Mouse (Mus musculus) embryonic facial prominence, embryonic 11.5 days (tissue): ENCODE data around the gene Hvcn1. TPM values are rescaled to one million over a fixed set of nuclear protein-coding genes. Genes with fewer than 3 reads are reported as not detected.
"Not testable (repeated sequence)": the region's sequence is repeated elsewhere in the genome, so short reads cannot be mapped to it uniquely, and the experiment has no call there.

Experiments used
- ATAC-seq: fragments of 200-750 bp; cut with Nextera tagmentation; replicated peaks from 2 replicates; pipeline ENCODE4 v1.8.0; 2017; ENCODE audit warnings: low read depth; ENCODE audit not compliant: insufficient number of reproducible peaks, low FRiP score, low TSS enrichment
- DNase-seq: peaks from one replicate; pipeline ENCODE4 v3.0.0-alpha.2; 2015; ENCODE audit warnings: low spot score
- H3K27ac ChIP-seq: fragments of 300-500 bp; sonication (generic); replicated peaks from 2 replicates; pipeline ENCODE4 v1.5.1; 2014; ENCODE audit warnings: mild to moderate bottlenecking, low read depth, low read length, control low read depth
- H3K27me3 ChIP-seq: fragments of 300-500 bp; sonication (generic); 2 replicates; pipeline ENCODE4 v1.6.1; 2014; ENCODE audit warnings: mild to moderate bottlenecking, low read length, moderate library complexity, mixed read lengths; ENCODE audit not compliant: control insufficient read depth, insufficient read depth
- H3K36me3 ChIP-seq: fragments of 300-500 bp; sonication (generic); replicated peaks from 2 replicates; pipeline ENCODE4 v1.6.1; 2014; ENCODE audit warnings: low read depth, mild to moderate bottlenecking, low read length, moderate library complexity, mixed read lengths; ENCODE audit not compliant: control insufficient read depth, insufficient read depth
- H3K4me1 ChIP-seq: fragments of 300-500 bp; sonication (generic); 2 replicates; pipeline ENCODE4 v1.6.1; 2014; ENCODE audit warnings: low read length, mixed read lengths; ENCODE audit not compliant: control insufficient read depth, insufficient read depth
- H3K4me2 ChIP-seq: fragments of 300-500 bp; sonication (generic); 2 replicates; pipeline ENCODE4 v1.6.1; 2014; ENCODE audit warnings: low read depth, mild to moderate bottlenecking, control low read depth, low read length, moderate library complexity
- H3K4me3 ChIP-seq: fragments of 300-500 bp; sonication (generic); 2 replicates; pipeline ENCODE4 v1.5.1; 2014; ENCODE audit warnings: low read depth, low read length, control low read depth
- H3K9ac ChIP-seq: fragments of 300-500 bp; sonication (generic); replicated peaks from 2 replicates; pipeline ENCODE4 v1.6.1; 2014; ENCODE audit warnings: mild to moderate bottlenecking, control low read depth, low read length
- H3K9me3 ChIP-seq: fragments of 300-500 bp; sonication (generic); replicated peaks from 2 replicates; pipeline ENCODE4 v1.6.1; 2016; ENCODE audit warnings: mild to moderate bottlenecking, low read length, inconsistent platforms, mixed read lengths; ENCODE audit not compliant: control insufficient read depth
- WGBS: fragments of 180-500 bp; shearing (Covaris S2); extraction: QIAGEN DNeasy Blood & Tissue Kit; methylation state at CpG from one replicate; pipeline ENCODE4 v1.1.7; 2014; 5-methylcytosine and 5-hydroxymethylcytosine counted together
- polyA plus RNA-seq: library from polyadenylated mRNA; unstranded; fragments of >200 nt; fragmentation: Nextera tagmentation; extraction: Ambion mirVana; gene quantifications from 2 replicates; pipeline ENCODE4 v1.2.1, GENCODE M21; 2014

Gene Hvcn1
- polyA plus RNA-seq, 1 experiment from 2014 or later = 10.8 TPM

DNA sequence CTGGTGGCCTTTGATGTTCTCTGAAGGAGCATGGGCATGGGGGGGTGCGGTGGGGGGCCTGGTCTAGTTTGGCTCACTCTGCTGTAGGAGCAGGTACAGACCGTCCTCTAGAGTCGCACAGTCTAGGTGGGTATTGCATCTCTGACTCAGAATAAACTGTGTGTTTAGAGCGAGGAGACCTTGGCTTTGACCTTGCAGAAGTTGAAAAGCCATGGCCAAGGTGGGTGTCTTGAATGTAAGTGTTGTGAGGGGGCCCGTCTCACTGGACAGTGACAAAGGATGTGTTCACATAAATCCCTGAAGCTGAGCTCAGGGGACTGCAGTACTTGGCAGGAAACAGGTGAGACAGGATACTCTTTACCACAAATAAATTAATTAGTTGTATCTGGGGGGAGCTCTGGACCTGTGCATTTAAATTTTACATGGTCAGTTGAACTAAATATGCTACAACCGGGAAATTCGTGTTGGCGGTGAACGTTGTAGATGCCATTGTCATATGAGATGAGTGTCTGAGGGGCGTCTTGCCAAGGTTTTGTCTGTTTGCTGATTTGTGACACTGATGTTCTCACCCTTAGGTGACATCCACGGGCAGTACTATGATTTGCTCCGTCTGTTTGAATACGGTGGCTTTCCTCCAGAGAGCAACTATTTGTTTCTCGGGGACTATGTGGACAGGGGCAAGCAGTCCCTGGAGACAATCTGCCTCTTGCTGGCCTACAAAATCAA, 38.1 kb upstream of the Hvcn1 start:
- peaks cover 4% of the 10 kb centered on the region for H3K4me1 ChIP-seq
- H3K9me3 ChIP-seq = no peaks in the 10 kb centered on the region
- H3K4me2 ChIP-seq = no peak overlapping the region
- no peak for ATAC-seq
- WGBS = 92% methylated on average over 14 of the region's 14 CpGs
- no peak for DNase-seq
- H3K27ac ChIP-seq = no peak overlapping the region
- no peak overlapping the region for H3K4me3 ChIP-seq
- no peaks in the 10 kb centered on the region for H3K27me3 ChIP-seq
- peaks cover 24% of the 10 kb centered on the region for H3K36me3 ChIP-seq
- H3K9ac ChIP-seq = no peak overlapping the region

DNA sequence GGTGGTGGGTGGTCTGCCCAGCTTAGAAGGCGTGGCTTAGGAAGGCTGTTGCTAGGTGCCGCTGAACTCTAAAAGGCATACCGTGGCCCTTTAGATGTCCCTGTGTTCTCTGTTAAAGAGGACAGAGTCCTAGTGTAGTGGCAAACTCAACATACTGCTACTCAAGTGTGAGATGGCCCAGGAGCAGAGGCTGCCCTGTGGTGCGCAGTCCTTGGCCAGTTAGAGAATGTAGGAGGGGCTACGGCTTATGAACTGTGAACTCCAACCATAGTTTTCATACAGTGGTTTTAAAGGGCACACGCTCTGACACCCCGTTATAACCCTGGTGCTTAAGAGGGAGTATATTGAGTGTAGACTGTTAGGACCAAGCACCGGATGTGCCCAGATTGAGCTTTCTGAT, 35.5 kb upstream of the Hvcn1 start:
- Histone ChIP-seq H3K4me3 (no peak overlapping the region), H3K27ac (no peak overlapping the region), H3K4me2 (no peak overlapping the region), H3K9me3 (no peaks in the 10 kb centered on the region), H3K27me3 (no peaks in the 10 kb centered on the region), H3K36me3 (peaks cover 21% of the 10 kb centered on the region), H3K4me1 (no peaks in the 10 kb centered on the region), H3K9ac (no peak overlapping the region)
- ATAC-seq (no peak), DNase-seq (no peak)
- 93% methylated on average over 8 of the region's 8 CpGs for WGBS

DNA sequence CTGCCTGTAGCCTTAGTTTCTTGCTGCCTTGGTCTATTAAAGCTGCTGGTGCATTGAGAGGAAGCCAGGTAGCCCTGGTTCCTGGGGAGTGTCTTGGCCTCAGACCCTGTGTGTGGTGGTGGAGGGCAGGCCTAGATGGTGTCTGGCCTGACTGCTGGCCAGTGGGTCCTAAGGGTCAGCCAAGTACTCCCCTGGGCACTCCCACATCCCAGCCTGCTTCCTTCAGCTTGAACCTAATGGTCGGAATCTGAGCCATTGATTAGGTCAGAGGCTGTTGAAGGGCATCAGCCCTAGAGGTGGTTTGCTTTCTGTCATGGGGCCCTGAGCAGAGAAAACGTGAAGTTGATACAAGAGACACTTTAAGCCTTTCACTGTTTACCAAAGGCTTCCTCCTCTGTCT, 31.2 kb upstream of the Hvcn1 start:
- DNase-seq = no peak
- no peak overlapping the region for H3K4me3 ChIP-seq
- no peaks in the 10 kb centered on the region for H3K4me1 ChIP-seq
- 75% methylated on average over 2 of the region's 2 CpGs for WGBS
- H3K27me3 ChIP-seq = no peaks in the 10 kb centered on the region
- peaks cover 21% of the 10 kb centered on the region for H3K36me3 ChIP-seq
- no peak for ATAC-seq
- no peak overlapping the region for H3K9ac ChIP-seq
- H3K4me2 ChIP-seq = no peak overlapping the region
- H3K9me3 ChIP-seq = no peaks in the 10 kb centered on the region
- H3K27ac ChIP-seq = no peak overlapping the region

DNA sequence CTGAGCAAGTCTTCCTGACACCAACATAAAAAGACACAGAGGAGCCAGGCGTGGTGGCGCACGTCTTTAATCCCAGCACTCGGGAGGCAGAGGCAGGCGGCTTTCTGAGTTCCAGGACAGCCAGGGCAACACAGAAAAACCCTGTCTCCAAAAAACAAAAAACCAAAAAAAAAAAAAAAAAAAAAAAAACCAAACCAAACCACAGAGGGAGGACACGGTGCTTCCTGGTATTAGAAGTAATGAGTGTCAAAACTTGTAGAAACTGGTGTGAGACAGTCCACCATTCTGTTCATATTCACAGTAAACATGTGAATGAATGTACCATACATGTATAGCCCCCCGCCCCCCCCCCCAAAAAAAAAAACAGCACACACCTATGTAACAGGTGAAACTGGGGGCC, 30.6 kb upstream of the Hvcn1 start:
- 95% methylated on average over 7 of the region's 7 CpGs for WGBS
- Histone ChIP-seq H3K27me3 (no peaks in the 10 kb centered on the region), H3K4me2 (no peak overlapping the region), H3K9me3 (no peaks in the 10 kb centered on the region), H3K27ac (no peak overlapping the region), H3K4me1 (no peaks in the 10 kb centered on the region), H3K9ac (no peak overlapping the region), H3K36me3 (peaks cover 17% of the 10 kb centered on the region), H3K4me3 (no peak overlapping the region)
- DNase-seq (no peak), ATAC-seq (no peak)

DNA sequence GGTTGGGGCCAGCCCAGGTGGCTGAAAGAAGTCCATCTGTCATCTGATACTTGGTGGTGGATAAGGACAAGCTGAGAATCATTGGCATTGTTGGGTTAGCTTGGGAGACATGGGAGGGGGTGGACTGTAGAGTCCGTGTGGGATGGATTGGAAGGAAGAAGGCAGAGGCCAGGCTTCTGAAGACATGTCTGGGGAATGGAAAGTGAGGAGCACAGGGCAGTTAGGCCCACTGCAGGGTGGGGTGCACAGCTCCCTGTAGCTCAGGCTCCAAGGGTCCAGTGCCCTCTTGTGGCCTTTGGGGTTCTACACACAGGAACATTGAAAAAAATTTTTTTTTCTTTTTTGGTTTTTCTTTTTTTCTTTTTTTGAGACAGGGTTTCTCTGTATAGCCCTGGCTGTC, 30.2 kb upstream of the Hvcn1 start:
- ATAC-seq (no peak), DNase-seq (peak; percentile 71)
- H3K9me3 ChIP-seq = no peaks in the 10 kb centered on the region
- no peaks in the 10 kb centered on the region for H3K4me1 ChIP-seq
- H3K27ac ChIP-seq = no peak overlapping the region
- H3K4me3 ChIP-seq = no peak overlapping the region
- no peaks in the 10 kb centered on the region for H3K27me3 ChIP-seq
- H3K9ac ChIP-seq = no peak overlapping the region
- 35% methylated on average over 1 of the region's 1 CpGs for WGBS
- H3K4me2 ChIP-seq = no peak overlapping the region
- H3K36me3 ChIP-seq = peaks cover 13% of the 10 kb centered on the region

DNA sequence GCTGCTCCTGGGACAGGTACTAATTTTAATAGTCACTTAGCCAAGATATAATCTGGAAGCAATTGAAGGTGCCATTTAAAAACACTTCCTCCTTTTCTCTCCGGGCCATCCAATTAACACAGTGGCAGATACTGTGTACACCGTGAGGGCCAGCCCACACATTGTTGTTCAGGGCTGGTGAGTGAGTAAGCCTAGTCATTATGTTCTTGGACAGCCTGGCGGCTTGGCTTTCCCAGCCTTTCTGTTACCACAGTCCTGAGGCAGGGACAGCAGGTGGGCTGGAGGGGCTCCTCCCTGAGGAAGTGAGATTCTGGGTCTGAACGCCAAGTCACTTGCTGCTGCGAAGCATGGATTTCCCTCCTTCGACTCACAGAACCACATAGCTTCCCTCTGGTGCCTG, 26.9 kb upstream of the Hvcn1 start:
- Histone ChIP-seq H3K4me3 (no peak overlapping the region), H3K27ac (no peak overlapping the region), H3K27me3 (no peaks in the 10 kb centered on the region), H3K36me3 (peaks cover 7% of the 10 kb centered on the region; the same call in 1 of the 2 replicates), H3K4me2 (no peak overlapping the region), H3K9me3 (no peaks in the 10 kb centered on the region), H3K4me1 (no peaks in the 10 kb centered on the region), H3K9ac (no peak overlapping the region)
- ATAC-seq = no peak; the same call in 1 of the 2 replicates
- DNase-seq = no peak
- 53% methylated on average over 6 of the region's 6 CpGs for WGBS

DNA sequence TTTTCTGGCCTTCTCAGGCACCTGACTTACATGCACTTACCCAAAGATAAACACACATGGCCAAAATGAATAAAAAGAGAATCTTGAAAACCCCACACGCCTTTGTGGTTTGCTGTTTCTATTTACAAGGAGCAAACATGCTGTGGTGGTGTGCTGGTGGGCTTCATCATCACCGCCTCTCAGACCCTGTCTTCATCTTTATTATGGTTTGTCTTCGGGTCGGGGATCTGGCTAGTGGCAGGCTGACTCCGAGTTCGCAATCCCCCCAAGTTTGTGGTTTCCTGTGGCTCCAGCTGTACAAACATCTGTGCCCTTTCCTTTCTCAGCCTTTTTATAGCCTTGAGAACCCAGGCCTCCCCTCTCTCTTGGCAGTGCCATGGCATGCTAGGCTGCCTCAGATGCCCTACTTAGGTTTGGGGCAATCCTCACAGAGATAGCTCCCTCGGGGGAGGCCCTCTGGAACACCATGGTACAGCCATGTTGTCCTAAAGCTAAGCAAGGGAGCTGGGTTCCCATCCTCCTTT, 22.3 kb upstream of the Hvcn1 start:
- 88% methylated on average over 7 of the region's 7 CpGs for WGBS

DNA sequence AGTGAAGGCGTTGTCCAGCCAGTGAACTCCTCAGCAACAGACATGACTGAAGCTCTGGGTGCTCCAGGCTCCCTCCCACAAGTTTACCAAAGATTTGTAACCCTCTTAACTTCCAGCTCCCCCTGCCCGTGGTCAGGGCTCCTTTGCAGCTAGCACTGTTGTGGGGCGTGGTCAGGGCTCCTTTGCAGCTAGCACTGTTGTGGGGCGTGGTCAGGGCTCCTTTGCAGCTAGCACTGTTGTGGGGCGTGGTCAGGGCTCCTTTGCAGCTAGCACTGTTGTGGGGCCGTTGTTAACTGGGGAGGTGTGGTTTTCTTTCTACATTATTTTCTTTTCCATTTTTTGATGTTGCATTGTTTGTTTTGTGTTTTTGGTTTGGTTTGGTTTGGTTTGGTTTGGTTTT, 21.7 kb upstream of the Hvcn1 start:
- WGBS = 88% methylated on average over 6 of the region's 6 CpGs
- not testable (repeated sequence) for H3K27ac ChIP-seq, H3K27me3 ChIP-seq, H3K36me3 ChIP-seq, H3K9me3 ChIP-seq, H3K9ac ChIP-seq, H3K4me1 ChIP-seq, ATAC-seq, H3K4me3 ChIP-seq, H3K4me2 ChIP-seq, DNase-seq

More for the DNA sequence above, 22.3 kb upstream of the Hvcn1 start:
- H3K9ac ChIP-seq = no peak overlapping the region
- DNase-seq (no peak), ATAC-seq (no peak)
- H3K4me2 ChIP-seq = no peak overlapping the region
- H3K4me1 ChIP-seq = no peaks in the 10 kb centered on the region
- no peaks in the 10 kb centered on the region for H3K36me3 ChIP-seq
- no peak overlapping the region for H3K27ac ChIP-seq
- H3K27me3 ChIP-seq = no peaks in the 10 kb centered on the region
- H3K4me3 ChIP-seq = no peak overlapping the region
- no peaks in the 10 kb centered on the region for H3K9me3 ChIP-seq
